Mouse (Mus musculus): ENCODE measurements around the gene Prr15. TPM values are rescaled to one million over a fixed set of nuclear protein-coding genes. Genes with fewer than 3 reads are reported as not detected.
A peak's percentile ranks its signal among the peaks of the same experiment; 100 is the strongest.

Prr15 gene
- total RNA-seq, 2 experiments from 2014 or later, result 1.3 to 1.8 TPM

DNA sequence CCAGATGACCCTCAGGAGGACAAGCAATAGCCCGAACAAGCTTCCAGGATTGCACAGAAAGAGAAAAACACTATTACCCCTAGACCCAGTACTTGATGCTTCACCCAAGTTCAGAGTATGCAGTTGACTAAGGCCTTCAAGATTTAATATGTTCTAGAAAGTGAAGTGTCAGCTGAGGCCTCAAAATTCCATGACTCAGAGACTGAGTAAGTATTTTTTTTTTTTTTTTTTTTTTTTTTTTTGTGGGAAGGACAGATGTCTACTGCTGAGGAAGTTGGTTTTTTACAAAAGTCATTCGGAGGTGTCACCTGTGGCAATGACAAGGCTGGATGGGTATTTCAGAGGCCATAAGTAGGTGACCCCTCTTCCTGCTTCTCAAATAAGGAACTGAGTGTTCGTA, 4.0 kb downstream of the Prr15 start:
- intact Hi-C loops (cut with DNase I), result no loop called here
- no peak for DNase-seq (ENCODE audit: low spot score in 2 of 2)

DNA sequence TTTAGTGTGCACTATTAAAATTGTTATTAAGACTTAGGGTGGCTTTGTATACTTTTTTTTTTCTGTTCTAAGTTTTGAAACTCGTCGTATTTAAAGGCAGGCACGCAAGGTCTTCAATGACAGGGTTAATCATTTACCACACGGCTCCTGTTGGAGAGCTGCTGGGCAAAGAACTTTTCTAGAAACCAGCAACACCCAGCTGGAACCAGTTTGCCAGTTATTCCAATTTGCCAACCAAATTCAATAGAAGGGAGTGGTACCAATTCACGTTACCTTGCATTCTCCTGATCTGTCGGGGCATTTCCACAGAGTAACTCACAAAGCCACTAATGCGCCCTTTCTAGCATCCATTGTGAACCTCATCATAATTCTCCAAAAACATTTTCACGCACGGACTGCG, 4.5 kb downstream of the Prr15 start:
- DNase-seq (ENCODE audit: low spot score in 2 of 2), result no peak
- intact Hi-C loops (cut with DNase I), result no loop called here

DNA sequence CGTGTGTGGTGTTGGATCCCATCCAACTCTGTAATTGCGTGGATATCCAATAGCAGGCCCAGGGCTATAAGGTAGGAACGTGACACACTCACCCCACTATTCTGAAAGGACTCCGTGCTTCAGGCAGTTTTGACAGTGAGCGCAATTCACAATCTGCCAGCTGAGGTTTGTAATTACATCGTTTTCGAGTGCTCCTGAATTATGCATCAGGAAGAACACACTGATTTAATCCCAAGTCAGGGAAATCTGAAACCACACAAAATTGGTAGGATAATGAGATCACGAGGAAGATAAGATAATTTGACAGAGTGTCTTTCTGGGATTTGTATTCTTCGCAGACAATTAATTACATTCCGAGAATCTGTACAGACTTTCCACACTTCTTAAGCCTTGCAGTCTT, 6.1 kb downstream of the Prr15 start:
- no peak for DNase-seq (ENCODE audit: low spot score in 2 of 2)
- intact Hi-C loops (cut with DNase I), result no loop called here

DNA sequence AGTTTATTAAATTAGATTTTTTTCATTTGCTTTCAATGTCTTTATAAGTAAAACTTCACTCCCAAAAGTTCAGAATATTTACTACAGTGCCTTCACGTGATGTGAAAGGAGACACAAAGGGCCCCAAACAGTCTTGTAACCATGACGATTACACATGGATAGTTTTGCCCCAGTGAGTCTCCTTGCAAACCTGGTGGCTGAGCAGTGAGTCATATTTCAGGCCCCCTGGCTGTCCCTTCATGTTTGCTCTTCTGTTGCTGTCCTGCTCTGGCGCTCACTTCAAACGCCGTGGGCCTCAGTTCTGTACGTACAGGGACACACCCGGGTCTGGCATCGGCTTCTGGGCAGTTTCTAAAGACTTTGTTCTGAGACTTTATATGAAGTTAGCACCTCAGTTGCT, 6.6 kb downstream of the Prr15 start:
- no peak for DNase-seq (ENCODE audit: low spot score in 2 of 2)
- intact Hi-C loops (cut with DNase I), result no loop called here

DNA sequence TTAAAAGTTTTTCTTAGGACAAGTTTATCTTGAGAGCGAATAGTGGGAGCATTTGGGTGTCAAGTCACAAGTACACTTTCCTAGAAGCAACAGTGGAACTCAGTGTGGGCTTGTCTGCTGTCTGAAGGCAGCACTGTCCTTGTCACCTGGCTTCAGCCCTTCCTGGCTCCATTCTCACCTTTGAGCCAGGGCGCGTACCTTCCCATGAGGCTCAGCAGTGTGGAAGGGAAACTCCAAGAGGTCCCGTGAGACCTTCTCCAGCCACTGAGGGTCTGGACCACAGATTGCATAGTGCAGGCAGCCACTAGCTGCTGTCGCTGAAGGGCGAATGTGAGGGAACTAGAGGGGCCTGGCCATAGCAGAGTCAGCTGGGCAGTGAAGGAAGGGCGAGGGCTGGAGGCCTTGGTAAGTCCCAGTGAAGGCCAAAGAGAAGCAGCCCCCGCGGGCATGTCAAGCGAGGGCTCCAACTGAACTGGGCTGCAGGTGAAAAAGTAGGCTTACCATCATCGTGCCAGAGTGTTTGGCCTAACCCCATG, 7.5 kb downstream of the Prr15 start:
- intact Hi-C loops (cut with DNase I), result no loop called here

DNA sequence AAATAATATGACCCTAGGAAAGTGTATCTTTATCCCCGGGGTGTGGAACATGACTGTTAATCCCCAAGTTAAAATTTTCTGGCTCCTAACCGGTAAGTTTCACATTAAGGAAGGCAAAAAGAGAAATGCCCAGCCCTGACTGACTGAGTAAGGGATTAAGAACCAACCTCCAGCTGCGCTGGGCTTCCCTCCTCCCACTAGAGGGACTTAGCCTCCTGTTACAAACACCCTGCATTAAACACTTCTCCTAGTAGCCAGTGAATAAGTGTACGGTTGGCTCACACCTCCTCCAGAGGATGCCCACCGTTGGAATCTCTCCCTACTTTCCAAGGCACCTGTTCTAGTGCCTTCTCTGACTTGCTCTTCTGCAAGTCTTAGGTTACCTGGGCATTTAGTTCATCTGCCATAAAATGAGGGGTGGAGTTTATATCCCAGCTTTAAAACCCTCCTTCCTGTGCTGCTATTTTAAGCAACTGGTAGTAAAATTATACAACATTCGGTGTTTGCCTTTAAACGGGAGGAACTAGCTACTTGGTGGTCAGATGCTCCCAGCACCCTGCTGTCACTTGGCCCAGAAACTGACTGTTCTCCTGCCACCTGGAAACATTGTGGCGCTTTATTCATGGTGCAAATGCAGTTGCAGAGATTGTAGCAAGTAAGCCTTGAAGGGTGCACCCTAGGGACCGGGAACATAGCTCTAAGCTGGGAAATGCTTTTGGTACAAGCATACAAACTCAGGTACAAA, 8.2 kb downstream of the Prr15 start:
- no peak for DNase-seq (ENCODE audit: low spot score in 2 of 2)
- intact Hi-C loops (cut with DNase I), result no loop called here

More for the DNA sequence above, 7.5 kb downstream of the Prr15 start:
- DNase-seq (ENCODE audit: low spot score in 2 of 2), result no peak

DNA sequence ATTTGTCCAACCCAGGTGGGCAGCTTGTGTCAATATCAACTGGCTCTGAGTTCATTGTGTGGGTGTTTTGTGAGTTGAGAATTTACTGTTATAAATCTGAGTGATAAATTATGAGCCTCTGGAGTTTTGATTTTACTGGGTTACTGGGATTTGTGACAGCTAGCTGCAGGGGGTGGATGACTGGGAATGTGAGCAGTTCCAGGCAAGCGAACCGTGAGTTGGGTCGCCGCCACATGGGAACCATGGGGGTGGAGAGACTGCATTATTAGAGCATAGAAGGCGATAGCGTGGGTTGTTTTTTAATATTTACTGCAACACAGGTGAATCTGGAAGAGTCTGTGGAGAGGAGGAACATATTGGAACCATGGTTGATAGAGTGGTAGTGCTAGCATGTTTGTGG, 11.7 kb downstream of the Prr15 start:
- intact Hi-C loops (cut with DNase I), result no loop called here
- DNase-seq (ENCODE audit: low spot score in 2 of 2), result no peak

DNA sequence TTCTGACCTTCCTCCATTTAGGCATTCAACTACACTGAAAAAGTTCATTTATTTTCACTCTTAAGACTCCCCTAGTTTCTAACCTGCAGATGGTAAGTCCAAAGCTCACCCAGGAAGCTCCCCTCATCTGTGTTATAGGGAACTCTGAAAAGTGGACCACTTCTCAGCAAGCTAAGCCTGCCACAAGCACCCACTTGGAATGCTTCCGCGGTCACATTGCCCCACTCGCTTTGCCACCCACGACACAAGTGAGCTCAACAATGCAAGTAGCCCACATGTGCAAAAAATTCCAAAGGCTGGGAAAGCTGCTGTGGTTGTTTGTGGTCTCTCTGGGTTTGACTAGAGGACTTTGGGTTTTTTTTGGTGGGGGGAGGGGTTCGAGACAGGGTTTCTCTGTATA, 15.5 kb downstream of the Prr15 start:
- no peak for DNase-seq (ENCODE audit: low spot score in 2 of 2)
- intact Hi-C loops (cut with DNase I), result no loop called here

DNA sequence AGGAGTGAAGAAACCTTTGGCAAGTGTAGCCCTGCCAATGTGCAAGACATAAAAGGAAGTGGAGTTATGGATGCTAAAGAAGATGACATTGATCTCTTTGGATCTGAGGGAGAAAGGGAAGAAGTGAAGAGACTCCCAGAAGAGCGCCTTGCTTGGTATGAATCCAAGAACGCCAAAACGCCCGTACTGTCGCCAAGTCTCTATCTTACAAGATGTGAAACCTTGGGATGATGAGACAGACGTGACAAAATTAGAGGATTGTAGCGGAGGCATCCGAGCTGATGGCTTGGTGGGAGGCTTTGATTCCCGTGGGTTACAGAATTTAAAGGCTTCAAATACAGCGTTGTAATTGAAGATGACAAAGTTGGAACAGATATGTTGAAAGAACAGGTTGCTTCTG, 16.6 kb downstream of the Prr15 start:
- DNase-seq (ENCODE audit: low spot score in 2 of 2), result no peak
- intact Hi-C loops (cut with DNase I), result no loop called here

DNA sequence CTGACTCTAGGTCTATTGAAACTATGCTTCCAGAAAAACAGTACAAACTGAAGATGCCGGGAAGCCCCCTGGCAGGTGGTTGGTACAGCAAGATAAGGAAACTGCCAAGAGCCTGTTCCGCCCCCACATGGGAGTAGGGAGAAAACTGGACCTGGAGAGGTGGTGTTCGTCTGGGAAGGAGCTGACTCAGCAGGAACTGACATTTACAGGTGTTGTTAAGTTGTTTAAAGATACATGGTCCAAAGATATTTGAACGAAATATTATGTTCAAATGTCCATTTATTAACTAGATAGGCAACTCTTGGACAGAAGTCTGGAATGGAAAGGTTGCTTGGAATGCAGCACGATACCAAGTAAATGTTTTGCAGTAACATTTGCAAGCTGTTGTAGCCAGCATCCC, 26.2 kb downstream of the Prr15 start:
- intact Hi-C loops (cut with DNase I), result no loop called here
- DNase-seq (ENCODE audit: low spot score in 2 of 2), result peak in 1 of 2 experiments; percentile 38

DNA sequence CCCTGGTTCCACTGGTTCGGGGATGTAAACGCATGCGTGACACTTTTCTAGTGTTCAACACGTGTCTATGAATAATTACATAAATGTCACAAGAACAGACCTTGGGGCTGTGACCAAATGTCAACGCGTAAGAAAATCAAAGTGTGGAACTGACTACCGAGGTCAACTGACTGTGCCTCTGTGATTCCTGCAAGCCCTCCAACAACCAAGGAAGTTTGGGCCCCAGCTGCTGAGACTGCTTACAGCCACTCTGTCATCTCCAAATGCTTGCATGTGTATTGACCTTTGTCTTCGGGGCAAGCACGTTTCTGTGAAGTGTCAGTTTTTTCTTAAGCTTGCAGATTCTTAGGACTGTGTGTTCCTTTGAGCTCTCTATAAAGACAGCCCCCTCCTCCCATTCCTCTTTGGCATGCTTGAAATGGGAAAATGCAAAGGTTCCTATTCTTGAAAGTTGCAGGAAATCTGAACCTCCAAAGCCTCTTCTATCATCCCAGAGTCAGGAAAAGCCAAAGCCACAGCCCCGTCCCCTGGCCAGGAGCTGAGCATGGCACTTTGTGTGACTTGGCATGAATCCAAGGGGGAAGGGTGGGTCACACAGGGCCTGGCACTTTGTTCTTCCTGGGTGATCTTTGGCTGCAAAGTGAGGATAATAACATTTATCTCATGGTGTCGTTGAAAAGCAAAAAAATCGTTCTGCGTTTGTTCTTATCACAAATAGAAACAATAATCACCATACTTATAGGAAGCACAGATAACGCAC, 27.5 kb downstream of the Prr15 start:
- intact Hi-C loops (cut with DNase I), result no loop called here
- no peak for DNase-seq (ENCODE audit: low spot score in 2 of 2)

DNA sequence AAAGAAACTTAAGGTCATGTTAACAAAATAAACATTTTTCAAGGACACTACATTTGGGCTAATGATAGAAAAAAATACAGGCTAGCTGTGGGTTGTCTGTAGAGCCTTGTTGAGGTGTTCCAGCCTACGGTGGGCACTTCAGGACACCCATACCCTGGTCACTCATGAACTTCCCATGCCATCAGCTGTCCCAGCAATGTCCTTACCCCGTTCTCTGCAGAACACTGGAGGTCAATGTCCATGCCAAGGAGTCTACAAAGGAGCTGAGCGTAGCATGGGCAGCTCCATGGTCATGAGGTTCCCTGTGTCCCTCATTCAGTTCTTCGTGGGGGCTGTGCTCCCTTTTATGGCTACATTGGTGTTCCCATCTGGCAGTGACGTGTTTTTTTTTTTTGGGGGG, 28.1 kb downstream of the Prr15 start:
- intact Hi-C loops (cut with DNase I), result no loop called here
- DNase-seq (ENCODE audit: low spot score in 2 of 2), result no peak

DNA sequence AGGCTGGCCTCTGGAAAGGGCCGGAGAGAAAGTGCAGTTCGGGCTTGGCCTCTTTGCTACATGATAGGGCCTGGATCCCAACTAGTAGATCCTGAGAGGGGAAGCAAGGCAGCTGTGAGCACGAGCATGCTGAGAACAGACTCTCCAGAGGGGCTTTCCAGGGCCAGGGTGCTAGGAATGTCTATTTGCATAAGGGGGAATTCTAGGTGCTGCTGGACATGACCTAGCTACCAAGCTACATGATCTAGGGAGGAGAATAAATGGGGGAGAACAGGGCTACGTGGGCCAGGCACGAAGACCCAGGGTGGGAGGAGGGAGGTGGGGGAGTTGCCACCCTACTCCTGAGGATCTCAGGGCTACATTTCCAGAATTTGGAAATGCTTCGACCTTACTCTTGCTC, 30.0 kb downstream of the Prr15 start:
- no peak for DNase-seq (ENCODE audit: low spot score in 2 of 2)
- intact Hi-C loops (cut with DNase I), result no loop called here

DNA sequence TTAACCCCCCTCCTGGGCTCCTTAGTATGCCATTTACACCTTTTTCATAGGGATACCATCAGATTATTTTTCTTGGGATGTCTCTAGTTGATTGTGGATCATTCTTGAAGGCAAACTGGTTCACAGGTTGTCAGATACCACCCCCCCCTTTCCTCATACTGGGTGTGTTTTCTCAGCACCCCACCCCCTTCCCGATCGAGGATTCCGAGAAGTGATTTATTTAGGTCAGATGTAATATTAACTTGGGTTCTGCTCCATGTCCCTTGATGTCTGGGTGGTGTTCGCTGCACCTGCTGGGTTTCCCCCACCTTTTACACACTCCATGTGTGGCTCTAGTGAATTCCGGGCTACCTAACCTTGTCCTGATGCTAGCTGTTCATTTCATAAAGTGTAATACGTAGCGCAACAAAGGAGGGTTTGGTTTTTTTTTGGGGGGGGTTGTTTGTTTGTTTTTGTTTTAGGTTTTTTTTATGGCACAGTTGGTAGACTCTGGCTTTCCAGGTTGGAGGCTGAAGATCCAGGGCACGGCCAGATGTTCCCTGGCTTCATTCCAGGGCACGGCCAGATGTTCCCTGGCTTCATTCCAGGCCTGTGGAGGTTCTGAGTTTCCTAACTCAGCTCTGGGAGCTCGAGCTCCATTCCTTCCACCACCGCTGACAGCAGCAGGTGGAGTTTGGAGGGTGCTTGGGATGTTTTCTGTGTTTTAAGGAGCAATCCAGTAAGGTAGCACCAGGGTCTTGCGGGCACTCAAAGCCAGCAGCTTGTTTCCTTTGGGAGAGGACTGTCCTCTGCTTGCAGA, 37.1 kb downstream of the Prr15 start:
- no peak for DNase-seq (ENCODE audit: low spot score in 2 of 2)
- intact Hi-C loops (cut with DNase I), result no loop called here

DNA sequence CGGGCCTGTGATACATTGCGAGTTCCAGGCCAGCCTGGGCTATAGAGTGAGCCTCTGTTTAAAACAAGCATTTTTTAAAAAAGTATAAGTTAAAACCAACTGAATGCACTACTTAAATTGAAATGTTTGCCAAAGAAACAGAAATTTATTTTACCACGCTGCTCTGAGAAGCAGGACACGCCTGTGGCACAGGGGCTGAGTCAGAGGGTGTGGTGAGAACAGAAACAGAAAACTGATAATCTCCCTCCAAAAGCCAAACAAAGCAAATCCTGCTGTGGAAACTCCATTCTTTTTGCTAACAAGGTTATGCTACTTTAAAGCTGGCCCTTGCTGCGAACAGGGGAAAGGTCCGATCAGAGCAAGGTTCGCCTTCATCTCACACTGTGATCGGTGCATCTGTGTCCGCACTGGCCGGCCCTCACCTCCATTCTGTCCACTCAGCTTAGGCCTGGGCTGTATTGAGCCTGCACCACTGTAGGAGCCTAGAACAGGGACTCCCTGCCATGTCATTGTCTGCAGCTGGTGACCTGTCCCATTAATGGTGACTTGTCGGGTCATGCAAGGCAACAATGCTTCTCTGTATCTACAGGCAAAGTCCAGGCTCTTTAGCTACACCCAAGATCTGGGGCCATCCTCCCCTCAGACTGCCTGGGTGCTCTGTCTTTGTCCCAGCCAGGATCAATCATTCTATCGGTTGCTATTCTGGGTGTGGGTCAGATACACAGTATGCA, 38.9 kb downstream of the Prr15 start:
- no peak for DNase-seq (ENCODE audit: low spot score in 2 of 2)
- intact Hi-C loops (cut with DNase I), result loop anchor here (5.0 kb wide), 2 partner anchors 107 to 582 kb away; no protein-coding TSS in a partner anchor

DNA sequence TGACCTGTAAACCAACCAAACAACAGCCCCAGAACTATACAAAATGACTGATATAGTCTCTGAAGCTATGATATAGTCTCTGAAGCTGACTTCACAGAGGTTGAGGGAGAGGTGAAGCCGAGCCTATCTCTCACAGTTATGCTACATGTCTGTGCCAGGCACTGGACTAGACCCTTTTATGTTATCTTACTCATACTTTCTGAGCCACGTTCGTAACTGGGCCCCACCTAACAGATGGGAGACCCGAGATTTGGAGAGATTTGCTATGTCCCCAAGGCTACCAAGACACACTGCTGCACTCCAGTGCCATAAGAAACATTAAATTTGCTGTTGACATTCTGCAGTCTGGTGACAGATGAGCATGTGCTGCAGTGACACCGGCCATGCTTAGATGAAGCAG, 41.0 kb downstream of the Prr15 start:
- intact Hi-C loops (cut with DNase I), result loop anchor here (5.0 kb wide), 2 partner anchors 109 to 584 kb away; no protein-coding TSS in a partner anchor
- no peak for DNase-seq (ENCODE audit: low spot score in 2 of 2)

DNA sequence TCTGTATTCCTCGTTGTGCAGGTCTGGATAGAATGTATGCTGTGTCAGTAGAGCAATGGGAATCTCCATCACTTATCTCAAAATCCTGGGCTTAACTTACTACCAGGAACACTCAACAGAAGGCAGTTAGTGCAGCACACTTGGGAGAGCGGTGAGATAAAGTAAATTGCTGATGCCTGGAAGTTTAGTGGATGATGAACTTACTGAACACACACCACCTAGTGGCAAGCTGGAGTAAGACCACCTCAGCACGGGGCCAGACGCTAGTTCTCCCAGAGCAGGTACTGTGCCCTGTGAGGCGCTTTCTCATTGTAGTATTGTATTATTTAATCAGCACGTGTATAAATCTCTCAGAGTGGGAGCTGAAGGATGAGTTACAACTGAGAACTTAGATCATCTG, 42.4 kb downstream of the Prr15 start:
- intact Hi-C loops (cut with DNase I), result loop anchor here (5.0 kb wide), 2 partner anchors 111 to 586 kb away; no protein-coding TSS in a partner anchor
- DNase-seq (ENCODE audit: low spot score in 2 of 2), result peak; percentile 58 to 65

DNA sequence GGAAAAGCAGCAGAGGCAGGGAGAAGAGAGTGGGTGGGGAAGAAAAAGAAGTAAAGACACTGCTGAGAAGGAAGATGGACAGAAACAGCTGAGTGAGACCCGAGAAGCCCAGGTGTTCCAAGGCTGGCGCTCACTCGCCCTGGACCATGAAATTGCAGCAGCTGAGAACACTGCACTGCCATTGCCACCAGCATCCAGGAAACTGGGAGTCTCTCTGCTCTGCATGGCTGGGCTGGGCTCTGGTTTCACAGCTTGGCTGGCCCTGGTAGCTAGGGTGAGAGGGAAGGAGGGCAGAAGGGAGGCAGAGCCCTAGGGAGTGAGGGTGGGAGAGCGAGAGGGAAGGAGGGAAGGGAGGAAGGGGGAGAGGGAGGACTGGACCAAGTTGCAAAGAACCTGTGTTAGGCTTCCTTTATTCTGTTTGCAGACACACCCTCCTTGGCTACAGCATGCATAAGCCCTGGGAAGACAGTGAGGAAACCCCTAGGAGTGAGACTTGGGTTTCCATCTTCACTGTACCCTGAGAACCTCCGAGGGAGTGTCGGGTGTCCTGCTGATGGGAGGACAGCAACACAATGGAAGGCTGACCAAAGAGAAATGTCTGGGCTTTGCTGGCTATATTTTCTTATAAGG, 44.4 kb downstream of the Prr15 start:
- intact Hi-C loops (cut with DNase I), result loop anchor here (5.0 kb wide), 2 partner anchors 113 to 588 kb away; no protein-coding TSS in a partner anchor
- no peak for DNase-seq (ENCODE audit: low spot score in 2 of 2)

DNA sequence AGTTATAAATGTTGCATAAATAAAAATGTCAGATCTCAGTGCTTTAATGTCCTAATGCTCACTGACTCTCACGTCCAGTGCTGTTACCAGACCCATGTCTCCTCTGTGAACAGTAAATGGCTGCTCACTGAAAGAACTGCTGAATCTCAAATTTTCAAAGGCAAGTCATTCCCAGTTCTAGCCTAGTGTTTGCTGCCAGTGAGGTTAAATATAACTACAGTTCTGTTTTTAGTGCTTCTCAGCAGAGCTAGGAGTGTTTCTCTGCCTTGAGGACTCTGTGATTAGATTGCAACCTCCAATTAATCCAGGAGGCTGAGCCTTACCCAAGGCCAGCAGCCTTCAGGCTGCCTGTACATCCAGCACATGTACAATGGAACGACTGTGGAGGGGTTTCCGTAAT, 46.2 kb downstream of the Prr15 start:
- intact Hi-C loops (cut with DNase I), result no loop called here
- DNase-seq (ENCODE audit: low spot score in 2 of 2), result no peak
